Mouse (Mus musculus) neural tube, embryonic 14.5 days (tissue): Measurements from ENCODE around the gene Dthd1. TPM values are rescaled to one million over a fixed set of nuclear protein-coding genes. Genes with fewer than 3 reads are reported as not detected.

ENCODE experiments used
- ATAC-seq: fragments of 200-750 bp; cut with Nextera tagmentation; 2 replicates; pipeline ENCODE4 v1.8.0; 2017; ENCODE audit warnings: low read depth, mild to moderate bottlenecking, moderate TSS enrichment, moderate library complexity
- H3K27ac ChIP-seq: fragments of 300-500 bp; sonication (generic); 2 replicates; pipeline ENCODE4 v1.5.1; 2014; ENCODE audit warnings: low read depth, mild to moderate bottlenecking, control low read depth, low read length, moderate library complexity, mixed read lengths
- H3K27me3 ChIP-seq: fragments of 300-500 bp; sonication (generic); 2 replicates; pipeline ENCODE4 v1.6.1; 2014; ENCODE audit warnings: low read length; ENCODE audit not compliant: control insufficient read depth, insufficient read depth
- H3K36me3 ChIP-seq: fragments of 300-500 bp; sonication (generic); 2 replicates; pipeline ENCODE4 v1.6.1; 2014; ENCODE audit warnings: low read length, mixed read lengths; ENCODE audit not compliant: control insufficient read depth, insufficient read depth
- H3K4me1 ChIP-seq: fragments of 300-500 bp; sonication (generic); 2 replicates; pipeline ENCODE4 v1.6.1; 2014; ENCODE audit warnings: low read length; ENCODE audit not compliant: control insufficient read depth, insufficient read depth
- H3K4me2 ChIP-seq: fragments of 300-500 bp; sonication (generic); 2 replicates; pipeline ENCODE4 v1.6.1; 2014; ENCODE audit warnings: mild to moderate bottlenecking, low read depth, low read length, control low read depth
- H3K4me3 ChIP-seq: fragments of 300-500 bp; sonication (generic); 2 replicates; pipeline ENCODE4 v1.5.1; 2014; ENCODE audit warnings: low read depth, low read length, control low read depth, mixed read lengths
- H3K9ac ChIP-seq: fragments of 300-500 bp; sonication (generic); replicated peaks from 2 replicates; pipeline ENCODE4 v1.6.1; 2014; ENCODE audit warnings: low read depth, mild to moderate bottlenecking, control low read depth, low read length, mixed read lengths
- H3K9me3 ChIP-seq: fragments of 300-500 bp; sonication (generic); 2 replicates; pipeline ENCODE4 v1.6.1; 2016; ENCODE audit warnings: low read length; ENCODE audit not compliant: control insufficient read depth
- WGBS: fragments of 180-500 bp; shearing (Covaris S2); extraction: QIAGEN DNeasy Blood & Tissue Kit; methylation state at CpG from one replicate; pipeline ENCODE4 v1.1.7; 2014; 5-methylcytosine and 5-hydroxymethylcytosine counted together
- polyA plus RNA-seq: library from polyadenylated mRNA; unstranded; fragments of >200 nt; fragmentation: Nextera tagmentation; extraction: Ambion mirVana; gene quantifications from 2 replicates; pipeline ENCODE4 v1.2.1, GENCODE M21; 2014

Gene Dthd1
- polyA plus RNA-seq, 1 experiment from 2014 or later = not detected

GRCm38 (mm10) chr5:62851337-62851736 is 37.7 kb downstream of the Dthd1 start:
- 78% methylated on average over 2 of the region's 2 CpGs for WGBS

GRCm38 (mm10) chr5:62854361-62854844 is 40.8 kb downstream of the Dthd1 start:
- Histone ChIP-seq H3K4me1 (no peaks in the 10 kb centered on the region), H3K9me3 (no peaks in the 10 kb centered on the region), H3K9ac (no peak overlapping the region), H3K36me3 (no peaks in the 10 kb centered on the region), H3K27me3 (no peaks in the 10 kb centered on the region), H3K4me3 (no peak overlapping the region), H3K4me2 (no peak overlapping the region), H3K27ac (no peak overlapping the region)
- WGBS = 93% methylated on average over 4 of the region's 4 CpGs
- ATAC-seq = no peak

More at GRCm38 (mm10) chr5:62851337-62851736, 37.7 kb downstream of the Dthd1 start:
- no peaks in the 10 kb centered on the region for H3K27me3 ChIP-seq
- H3K9me3 ChIP-seq = no peaks in the 10 kb centered on the region
- ATAC-seq = no peak
- no peak overlapping the region for H3K27ac ChIP-seq
- no peaks in the 10 kb centered on the region for H3K36me3 ChIP-seq
- no peak overlapping the region for H3K4me2 ChIP-seq
- H3K9ac ChIP-seq = no peak overlapping the region
- H3K4me3 ChIP-seq = no peak overlapping the region
- no peaks in the 10 kb centered on the region for H3K4me1 ChIP-seq

GRCm38 (mm10) chr5:62857502-62857901 is 43.9 kb downstream of the Dthd1 start:
- Histone ChIP-seq H3K27me3 (no peaks in the 10 kb centered on the region), H3K27ac (no peak overlapping the region), H3K4me3 (no peak overlapping the region), H3K4me2 (no peak overlapping the region), H3K9me3 (no peaks in the 10 kb centered on the region), H3K9ac (no peak overlapping the region), H3K36me3 (no peaks in the 10 kb centered on the region), H3K4me1 (no peaks in the 10 kb centered on the region)
- 74% methylated on average over 1 of the region's 1 CpGs for WGBS
- no peak for ATAC-seq

DNA sequence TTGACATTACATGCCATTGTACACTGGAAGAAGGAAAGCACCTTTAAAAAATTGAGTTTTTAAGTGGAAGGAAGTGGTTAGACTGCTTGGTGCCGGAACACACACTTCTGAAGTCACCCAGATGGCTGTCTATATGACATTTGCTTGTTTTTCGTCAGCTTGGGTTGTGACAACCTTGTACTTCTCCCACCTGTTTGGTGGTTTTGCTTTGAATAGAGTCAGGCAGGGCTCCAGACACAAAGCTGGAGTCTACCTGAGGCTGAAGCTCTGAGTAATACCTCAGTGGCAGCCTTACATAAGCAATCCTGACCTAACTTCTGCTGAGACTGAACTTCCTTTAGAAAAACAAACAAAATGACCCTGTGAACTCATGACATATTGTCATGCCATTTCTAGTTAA is 44.7 kb downstream of the Dthd1 start:
- no peak overlapping the region for H3K4me3 ChIP-seq
- H3K9me3 ChIP-seq = no peaks in the 10 kb centered on the region
- H3K27ac ChIP-seq = no peak overlapping the region
- no peak overlapping the region for H3K9ac ChIP-seq
- WGBS = 86% methylated on average over 2 of the region's 2 CpGs
- no peaks in the 10 kb centered on the region for H3K27me3 ChIP-seq
- H3K4me2 ChIP-seq = no peak overlapping the region
- no peak for ATAC-seq
- H3K36me3 ChIP-seq = no peaks in the 10 kb centered on the region
- H3K4me1 ChIP-seq = no peaks in the 10 kb centered on the region

GRCm38 (mm10) chr5:62864348-62864747 is 50.7 kb downstream of the Dthd1 start:
- no peak overlapping the region for H3K27ac ChIP-seq
- H3K27me3 ChIP-seq = no peaks in the 10 kb centered on the region
- H3K9me3 ChIP-seq = no peaks in the 10 kb centered on the region
- H3K36me3 ChIP-seq = no peaks in the 10 kb centered on the region
- no peak for ATAC-seq
- no peak overlapping the region for H3K4me2 ChIP-seq
- no peak overlapping the region for H3K4me3 ChIP-seq
- 87% methylated on average over 3 of the region's 3 CpGs for WGBS
- H3K9ac ChIP-seq = no peak overlapping the region
- H3K4me1 ChIP-seq = no peaks in the 10 kb centered on the region

- Histone ChIP-seq H3K9me3 (no peaks in the 10 kb centered on the region), H3K4me2 (no peak overlapping the region)
- no peak for ATAC-seq
Measured at GRCm38 (mm10) chr5:62867003-62867402, 53.4 kb downstream of the Dthd1 start.

DNA sequence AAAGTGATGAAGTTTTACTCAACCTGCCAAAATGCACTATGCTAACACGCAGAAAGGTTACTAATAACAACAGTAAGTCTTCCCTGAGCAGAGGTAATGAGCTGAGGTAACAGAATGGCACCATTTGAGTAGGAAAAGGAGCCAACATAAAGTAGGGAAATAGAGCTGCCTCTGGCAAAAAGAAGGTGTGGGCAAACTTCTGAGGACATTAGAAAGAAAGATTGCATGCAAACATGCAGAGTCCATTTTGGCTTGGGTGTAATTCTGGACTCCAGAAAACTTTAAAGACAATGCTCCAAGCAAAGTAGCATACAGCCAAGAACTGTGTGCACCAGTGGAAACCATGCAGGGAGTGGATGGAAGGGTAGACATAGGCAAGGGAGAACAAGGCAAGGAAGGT is 65.9 kb downstream of the Dthd1 start:
- no peak for ATAC-seq
- no peaks in the 10 kb centered on the region for H3K9me3 ChIP-seq
- no peaks in the 10 kb centered on the region for H3K36me3 ChIP-seq
- H3K4me3 ChIP-seq = no peak overlapping the region
- WGBS = 74% methylated on average over 1 of the region's 1 CpGs
- H3K4me1 ChIP-seq = no peaks in the 10 kb centered on the region
- no peak overlapping the region for H3K4me2 ChIP-seq
- no peak overlapping the region for H3K9ac ChIP-seq
- H3K27me3 ChIP-seq = no peaks in the 10 kb centered on the region
- no peak overlapping the region for H3K27ac ChIP-seq

More at GRCm38 (mm10) chr5:62867003-62867402, 53.4 kb downstream of the Dthd1 start:
- no peaks in the 10 kb centered on the region for H3K4me1 ChIP-seq
- no peaks in the 10 kb centered on the region for H3K27me3 ChIP-seq
- no peak overlapping the region for H3K9ac ChIP-seq
- H3K4me3 ChIP-seq = no peak overlapping the region
- no peaks in the 10 kb centered on the region for H3K36me3 ChIP-seq
- H3K27ac ChIP-seq = no peak overlapping the region

DNA sequence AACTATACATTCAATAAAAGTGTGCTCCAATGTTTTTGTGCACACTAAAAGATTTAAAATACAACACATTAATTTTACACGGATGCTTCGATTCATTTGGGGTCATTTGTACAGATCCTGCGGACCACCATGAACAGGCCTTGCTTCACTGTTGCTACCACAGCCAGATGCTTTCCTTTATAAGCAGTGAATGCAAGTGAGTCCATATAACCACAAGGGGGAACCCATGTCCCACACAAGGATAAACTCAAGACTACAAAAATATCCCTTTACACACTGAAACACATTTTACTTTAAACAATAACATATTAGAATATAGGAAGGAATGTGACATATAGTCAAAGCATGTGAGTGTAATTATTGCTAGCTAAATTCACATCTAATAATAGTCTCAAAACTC is 81.7 kb downstream of the Dthd1 start:
- H3K27me3 ChIP-seq = no peaks in the 10 kb centered on the region
- H3K9me3 ChIP-seq = no peaks in the 10 kb centered on the region
- WGBS = 71% methylated on average over 3 of the region's 3 CpGs
- no peak overlapping the region for H3K9ac ChIP-seq
- no peak overlapping the region for H3K4me2 ChIP-seq
- peak; percentile 79; the same call in 1 of the 2 replicates for ATAC-seq
- no peak overlapping the region for H3K27ac ChIP-seq
- H3K4me1 ChIP-seq = no peaks in the 10 kb centered on the region
- H3K4me3 ChIP-seq = no peak overlapping the region
- no peaks in the 10 kb centered on the region for H3K36me3 ChIP-seq

DNA sequence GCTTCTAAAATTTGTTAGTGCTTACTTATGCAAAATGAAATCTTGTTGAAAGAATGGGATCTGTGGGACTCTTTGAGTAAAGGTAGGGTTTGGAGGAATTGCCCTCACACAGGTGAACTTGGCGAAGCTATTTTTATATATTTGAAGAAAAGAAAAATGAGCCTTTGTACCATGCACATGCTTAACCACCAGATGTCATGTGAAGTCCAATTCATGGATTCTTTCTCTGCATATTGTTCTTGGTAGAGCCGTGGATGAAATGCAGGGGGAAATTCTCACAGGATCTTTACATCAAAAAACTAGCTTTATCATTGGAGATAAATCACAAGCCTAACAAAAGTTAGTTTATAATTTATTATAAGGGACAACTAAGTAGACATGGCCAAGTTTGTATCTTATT is 93.3 kb downstream of the Dthd1 start:
- H3K36me3 ChIP-seq = no peaks in the 10 kb centered on the region
- H3K4me2 ChIP-seq = no peak overlapping the region
- H3K9me3 ChIP-seq = no peaks in the 10 kb centered on the region
- no peak overlapping the region for H3K4me3 ChIP-seq
- no peak overlapping the region for H3K27ac ChIP-seq
- no peak for ATAC-seq
- 75% methylated on average over 2 of the region's 2 CpGs for whole genome bisulfite sequencing
- H3K27me3 ChIP-seq = no peaks in the 10 kb centered on the region
- no peaks in the 10 kb centered on the region for H3K4me1 ChIP-seq
- H3K9ac ChIP-seq = no peak overlapping the region
